In the genomic region with DNA sequence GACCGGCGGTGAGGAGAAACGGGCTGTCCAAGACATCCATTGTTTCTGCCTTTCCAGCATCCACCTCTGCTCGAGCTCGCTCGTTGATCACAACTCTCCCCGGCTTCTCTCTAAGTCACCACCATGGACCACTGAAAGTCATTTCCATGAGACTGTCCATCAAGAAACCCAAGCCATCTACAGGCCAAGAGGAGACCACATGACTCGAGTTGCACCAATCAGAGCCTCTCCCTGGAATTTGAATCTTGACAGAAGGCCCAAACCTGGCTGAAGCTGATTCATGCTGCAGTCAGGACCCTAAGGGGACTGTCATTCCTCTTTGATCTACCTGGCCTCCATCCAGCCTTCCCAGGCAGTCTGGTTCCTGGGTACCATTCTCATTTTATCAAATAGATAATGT, we compare ENCODE assay signal across 23 mouse cellular contexts. TPM values are rescaled to one million over a fixed set of nuclear protein-coding genes. Genes with fewer than 3 reads are reported as not detected.
A peak's percentile ranks its signal among the peaks of the same experiment; 100 is the strongest.
DNase-seq lines count a peak whose midpoint lies in the region; ATAC-seq lines count a peak whose summit lies in the region.
"Had no signal": no experiment of that assay in that cellular context is flagged by ENCODE, and none has a peak within 500 bp of the region (broad histone marks: within the 10 kb centered on the region; RNA-seq: fewer than 3 reads in every experiment).

No protein-coding gene starts in this region.

- WGBS in midbrain, embryonic 13.5 days, result 70% methylated on average over 8 of the region's 8 CpGs
- WGBS in midbrain, embryonic 11.5 days, result 76% methylated on average over 8 of the region's 8 CpGs
- 69% methylated on average over 8 of the region's 8 CpGs for WGBS in midbrain, embryonic 15.5 days

- H3K9ac ChIP-seq in midbrain, embryonic 13.5 days (replicated peaks), result no peak overlapping the region
- no peak overlapping the region for H3K9ac ChIP-seq in midbrain, embryonic 11.5 days (ENCODE audit: low read length)
- no peak overlapping the region for H3K9ac ChIP-seq in midbrain, embryonic 15.5 days
- H3K9ac ChIP-seq: heart, embryonic 15.5 days; liver, embryonic 12.5 days; neural tube, embryonic 15.5 days had no signal

- H3K4me2 ChIP-seq in midbrain, embryonic 13.5 days (replicated peaks), result no peak overlapping the region
- no peak overlapping the region for H3K4me2 ChIP-seq in midbrain, embryonic 11.5 days
- H3K4me2 ChIP-seq in midbrain, embryonic 15.5 days, result no peak overlapping the region
- H3K4me2 ChIP-seq: heart, embryonic 15.5 days; liver, embryonic 12.5 days; neural tube, embryonic 15.5 days had no signal

- ATAC-seq in midbrain, embryonic 13.5 days, result peak; percentile 67
- ATAC-seq in midbrain, embryonic 11.5 days (ENCODE audit: low FRiP score), result no peak
- ATAC-seq in midbrain, embryonic 15.5 days (replicated peaks), result peak; percentile 71
- ATAC-seq: liver, embryonic 12.5 days had no signal

- DNase-seq in midbrain, embryonic 11.5 days (ENCODE audit: low spot score, missing footprints), result no peak
- DNase-seq in ES-CJ7 (ENCODE audit: low read depth, low spot score), result peak; percentile 76
- DNase-seq in WW6 (ENCODE audit: low read depth, low spot score), result peak; percentile 58
- no peak for DNase-seq in frontal cortex, postnatal 10 days (ENCODE audit: low spot score in 2 of 2)
- DNase-seq in thymus, postnatal 10 days (ENCODE audit: low spot score in 2 of 2), result no peak
- no peak for DNase-seq in gastrocnemius, postnatal 14 days
- DNase-seq: adrenal gland, postnatal 14 days; cerebellum, adult 9-11 months; gastrocnemius, adult 2 months; heart, postnatal 36 days; kidney, adult 2 months; kidney, postnatal 10 days; lung, adult 18-20 months; lung, postnatal 10 days; thymus, postnatal 25 days had no signal

- H3K4me3 ChIP-seq in midbrain, embryonic 13.5 days (replicated peaks), result no peak overlapping the region
- H3K4me3 ChIP-seq in midbrain, embryonic 11.5 days (ENCODE audit: low read depth, low read length), result no peak overlapping the region
- H3K4me3 ChIP-seq in midbrain, embryonic 15.5 days, result no peak overlapping the region
- H3K4me3 ChIP-seq: embryonic facial prominence, embryonic 10.5 days; gastrocnemius, adult 2 months; heart, embryonic 15.5 days; left cerebral cortex, adult 2 months; liver, embryonic 12.5 days; neural tube, embryonic 15.5 days had no signal

- no peaks in the 10 kb centered on the region for H3K4me1 ChIP-seq in midbrain, embryonic 13.5 days (replicated peaks)
- H3K4me1 ChIP-seq in midbrain, embryonic 11.5 days (ENCODE audit: control insufficient read depth, insufficient read depth, low read length), result no peaks in the 10 kb centered on the region
- no peaks in the 10 kb centered on the region for H3K4me1 ChIP-seq in midbrain, embryonic 15.5 days
- H3K4me1 ChIP-seq: heart, embryonic 15.5 days; neural tube, embryonic 15.5 days had no signal

- peak overlapping the region; percentile 42; the same call in 1 of the 2 replicates for H3K27ac ChIP-seq in midbrain, embryonic 13.5 days
- H3K27ac ChIP-seq in midbrain, embryonic 11.5 days (ENCODE audit: low read depth, low read length), result no peak overlapping the region
- H3K27ac ChIP-seq in midbrain, embryonic 15.5 days, result peak overlapping the region; percentile 14; the same call in 1 of the 2 replicates
- H3K27ac ChIP-seq: embryonic facial prominence, embryonic 10.5 days; gastrocnemius, adult 2 months; heart, embryonic 15.5 days; left cerebral cortex, adult 2 months; liver, embryonic 12.5 days; neural tube, embryonic 15.5 days had no signal

- H3K36me3 ChIP-seq in midbrain, embryonic 13.5 days, result no peaks in the 10 kb centered on the region
- H3K36me3 ChIP-seq in midbrain, embryonic 11.5 days (ENCODE audit: control insufficient read depth, insufficient read depth, low read length), result no peaks in the 10 kb centered on the region
- H3K36me3 ChIP-seq in midbrain, embryonic 15.5 days (replicated peaks), result no peaks in the 10 kb centered on the region
- H3K36me3 ChIP-seq: embryonic facial prominence, embryonic 10.5 days; G1E; heart, embryonic 15.5 days; liver, embryonic 12.5 days; neural tube, embryonic 15.5 days had no signal

- intact Hi-C loops in gastrocnemius, postnatal 14 days (cut with DNase I; ENCODE audit: low total_unique reads), result no loop called here

- no peaks in the 10 kb centered on the region for H3K27me3 ChIP-seq in midbrain, embryonic 13.5 days
- H3K27me3 ChIP-seq in midbrain, embryonic 11.5 days (ENCODE audit: control insufficient read depth, insufficient read depth, low read length), result no peaks in the 10 kb centered on the region; the same call in 1 of the 2 replicates
- H3K27me3 ChIP-seq in midbrain, embryonic 15.5 days (replicated peaks), result no peaks in the 10 kb centered on the region
- H3K27me3 ChIP-seq: neural tube, embryonic 15.5 days had no signal

- H3K9me3 ChIP-seq in midbrain, embryonic 13.5 days, result no peaks in the 10 kb centered on the region
- H3K9me3 ChIP-seq in midbrain, embryonic 11.5 days (ENCODE audit: control insufficient read depth, low read length), result no peaks in the 10 kb centered on the region
- H3K9me3 ChIP-seq in midbrain, embryonic 15.5 days, result no peaks in the 10 kb centered on the region
- H3K9me3 ChIP-seq: embryonic facial prominence, embryonic 10.5 days; G1E; heart, embryonic 15.5 days; liver, embryonic 12.5 days; neural tube, embryonic 15.5 days had no signal

RNA-seq across cellular contexts. Expression of gene Pou2f2, which starts 12.6 kb away (rescaled TPM):
- polyA plus RNA-seq in midbrain, embryonic 13.5 days (2015; fragmentation: Nextera tagmentation; extraction: Ambion mirVana), result 56.2 and 62.0 TPM in 2 replicates
- polyA plus RNA-seq in midbrain, embryonic 11.5 days (2014; fragmentation: Nextera tagmentation; extraction: Ambion mirVana), result 26.6 and 31.3 TPM in 2 replicates
- 45.5 and 59.1 TPM in 2 replicates for polyA plus RNA-seq in midbrain, embryonic 15.5 days (2015; fragmentation: Nextera tagmentation; extraction: Ambion mirVana)
- under 1 TPM; 0.13 to 0.35 TPM for total RNA-seq in gastrocnemius, postnatal 14 days (2021)

RNA-seq across cellular contexts. Expression of gene Dedd2, which starts 28.3 kb away (rescaled TPM):
- polyA plus RNA-seq in midbrain, embryonic 13.5 days (2015; fragmentation: Nextera tagmentation; extraction: Ambion mirVana), result 12.5 and 13.3 TPM in 2 replicates
- polyA plus RNA-seq in midbrain, embryonic 11.5 days (2014; fragmentation: Nextera tagmentation; extraction: Ambion mirVana), result 6.9 and 7.7 TPM in 2 replicates
- 18.5 and 18.7 TPM in 2 replicates for polyA plus RNA-seq in midbrain, embryonic 15.5 days (2015; fragmentation: Nextera tagmentation; extraction: Ambion mirVana)
- total RNA-seq in gastrocnemius, postnatal 14 days (2021), result 1 to 10 TPM; 5.7 to 8.7 TPM

RNA-seq across cellular contexts. Expression of gene Zfp526, which starts 29.1 kb away (rescaled TPM):
- 2.2 and 2.6 TPM in 2 replicates for polyA plus RNA-seq in midbrain, embryonic 13.5 days (2015; fragmentation: Nextera tagmentation; extraction: Ambion mirVana)
- polyA plus RNA-seq in midbrain, embryonic 11.5 days (2014; fragmentation: Nextera tagmentation; extraction: Ambion mirVana), result 2.7 and 3.2 TPM in 2 replicates
- 1.8 and 1.9 TPM in 2 replicates for polyA plus RNA-seq in midbrain, embryonic 15.5 days (2015; fragmentation: Nextera tagmentation; extraction: Ambion mirVana)
- total RNA-seq in gastrocnemius, postnatal 14 days (2021), result 1 to 10 TPM; 5.4 to 5.9 TPM

RNA-seq across cellular contexts. Expression of gene Gsk3a, which starts 45.5 kb away (rescaled TPM):
- polyA plus RNA-seq in midbrain, embryonic 13.5 days (2015; fragmentation: Nextera tagmentation; extraction: Ambion mirVana), result 13.7 and 15.9 TPM in 2 replicates
- 12.8 and 14.6 TPM in 2 replicates for polyA plus RNA-seq in midbrain, embryonic 11.5 days (2014; fragmentation: Nextera tagmentation; extraction: Ambion mirVana)
- 19.5 TPM in 2 replicates for polyA plus RNA-seq in midbrain, embryonic 15.5 days (2015; fragmentation: Nextera tagmentation; extraction: Ambion mirVana)
- total RNA-seq in gastrocnemius, postnatal 14 days (2021), result 10 to 100 TPM; 46.5 to 51.4 TPM

RNA-seq across cellular contexts. Expression of gene Erf, which starts 58.5 kb away (rescaled TPM):
- 4.4 and 5.7 TPM in 2 replicates for polyA plus RNA-seq in midbrain, embryonic 13.5 days (2015; fragmentation: Nextera tagmentation; extraction: Ambion mirVana)
- polyA plus RNA-seq in midbrain, embryonic 11.5 days (2014; fragmentation: Nextera tagmentation; extraction: Ambion mirVana), result 11.7 and 13.9 TPM in 2 replicates
- polyA plus RNA-seq in midbrain, embryonic 15.5 days (2015; fragmentation: Nextera tagmentation; extraction: Ambion mirVana), result 3.3 and 5.3 TPM in 2 replicates
- 10 to 100 TPM in 1 of 2 experiments, 1 to 10 TPM in 1; 9.8 to 11.8 TPM for total RNA-seq in gastrocnemius, postnatal 14 days (2021)

Comparison
In these comparisons a context has a peak if more than half of its experiments do, and no peak if none do; other contexts are left out.
1. DNase-seq: peak in ES-CJ7 (single experiment) and WW6 (single experiment); none in midbrain, embryonic 11.5 days (single experiment), frontal cortex, postnatal 10 days (0 of 2), thymus, postnatal 10 days (0 of 2) and gastrocnemius, postnatal 14 days (single experiment).